Mouse (Mus musculus): ENCODE results near the gene Ubr7. TPM values are rescaled to one million over a fixed set of nuclear protein-coding genes. Genes with fewer than 3 reads are reported as not detected.

Ubr7 gene
- total and polyA plus RNA-seq, 3 experiments, result 46.3 to 80.4 (median 48.8) TPM

DNA sequence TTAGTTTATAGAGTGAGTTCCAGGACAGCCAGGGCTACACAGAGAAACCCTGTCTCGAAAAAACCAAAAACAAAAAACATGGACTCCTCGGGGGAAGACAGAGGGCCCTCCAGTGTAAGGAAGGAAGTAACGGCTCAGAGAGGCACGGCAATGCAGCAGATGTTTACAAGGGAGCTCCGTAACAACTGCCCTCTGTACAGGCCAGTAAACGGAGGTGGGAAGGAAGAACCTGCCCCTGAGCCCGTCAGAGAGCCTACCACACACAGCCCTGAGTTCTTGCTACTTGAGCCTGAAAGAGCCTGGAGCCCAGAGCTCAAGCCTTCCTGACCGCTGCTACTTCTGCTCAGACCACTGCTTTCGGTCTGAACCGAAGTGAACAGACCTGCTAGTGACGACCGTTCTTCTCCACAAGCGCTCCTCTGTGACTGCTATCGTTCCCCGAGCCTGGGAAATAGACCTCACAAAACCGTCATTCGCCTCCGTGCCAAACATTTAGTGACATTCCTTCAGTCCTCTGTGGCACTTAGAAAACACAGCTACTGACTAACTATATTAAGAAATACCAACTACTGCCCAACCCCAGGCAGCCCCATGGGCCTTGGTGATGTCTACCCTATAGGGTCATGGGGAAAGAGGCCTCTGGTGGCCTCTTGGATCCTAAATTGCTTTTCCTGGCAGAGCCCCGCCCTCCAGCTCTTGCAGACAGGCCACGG, 44.5 kb upstream of the Ubr7 start:
- Histone ChIP-seq H3K4me3 (replicated peaks in 1 of 3; ENCODE audit: low read depth in 2 of 3, low read length in 2 of 3, poor library complexity in 1 of 3) (no peak overlapping the region), H3K4me1 (ENCODE audit: control insufficient read depth in 1 of 2, insufficient read depth in 2 of 2) (no peaks in the 10 kb centered on the region), H3K79me2 (replicated peaks; ENCODE audit: control insufficient read depth, extremely low read depth, insufficient read depth, poor library complexity, severe bottlenecking) (no peaks in the 10 kb centered on the region), H3K9ac (ENCODE audit: insufficient read depth, low read depth) (no peak overlapping the region), H3K27ac (ENCODE audit: insufficient read depth, low read depth) (no peak overlapping the region), H3K36me3 (replicated peaks in 1 of 2; ENCODE audit: control insufficient read depth in 1 of 2, insufficient read depth in 1 of 2, low read length in 1 of 2) (no peaks in the 10 kb centered on the region), H3K4me2 (ENCODE audit: insufficient read depth, low read depth, poor library complexity, severe bottlenecking) (no peak overlapping the region), H3K27me3 (replicated peaks) (no peaks in the 10 kb centered on the region), H3K9me3 (replicated peaks; ENCODE audit: low read length) (no peaks in the 10 kb centered on the region)
- in situ Hi-C loops (cut with MboI; ENCODE audit: low pct_ligation_motif_present, low pct_unique_long_range_greater_than_20kb, low sequenced_read_pairs), result no loop called here
- DNase-seq (ENCODE audit: extremely low read depth), result no peak
- TF ChIP-seq ELF1 (IDR thresholded peaks at IDR 0.05; ENCODE audit: low read depth, low read length) (no peak), SIN3A (IDR thresholded peaks at IDR 0.05; ENCODE audit: low read length) (no peak), USF2 (conservative IDR thresholded peaks at IDR 0.05; ENCODE audit: low read depth, low read length) (no peak), BHLHE40 (IDR thresholded peaks at IDR 0.05; ENCODE audit: low read depth, low read length) (no peak), ZKSCAN1 (IDR thresholded peaks at IDR 0.05; ENCODE audit: borderline replicate concordance, low read depth, low read length) (no peak), HCFC1 (IDR thresholded peaks at IDR 0.05; ENCODE audit: low read depth, low read length) (no peak), UBTF (IDR thresholded peaks at IDR 0.05; ENCODE audit: low read depth, low read length) (no peak), POLR2AphosphoS2 (IDR thresholded peaks at IDR 0.05; ENCODE audit: low read depth, low read length) (no peak), IRF4 (IDR thresholded peaks at IDR 0.05; ENCODE audit: low read depth, low read length) (no peak), EP300 (IDR thresholded peaks at IDR 0.05; ENCODE audit: low read length) (no peak), RCOR1 (conservative IDR thresholded peaks at IDR 0.05; ENCODE audit: low read depth, low read length) (no peak), RAD21 (IDR thresholded peaks at IDR 0.05; ENCODE audit: low read depth, low read length) (no peak), ZNF384 (IDR thresholded peaks at IDR 0.05; ENCODE audit: low read depth, low read length) (no peak), POLR2A (IDR thresholded peaks at IDR 0.05; ENCODE audit: low read depth, low read length) (no peak), CHD1 (IDR thresholded peaks at IDR 0.05; ENCODE audit: low read depth, low read length) (no peak)
- dilution Hi-C loops (cut with MboI; ENCODE audit: extremely low pct_ligation_motif_present, extremely low pct_unique_long_range_greater_than_20kb, low sequenced_read_pairs), result no loop called here

DNA sequence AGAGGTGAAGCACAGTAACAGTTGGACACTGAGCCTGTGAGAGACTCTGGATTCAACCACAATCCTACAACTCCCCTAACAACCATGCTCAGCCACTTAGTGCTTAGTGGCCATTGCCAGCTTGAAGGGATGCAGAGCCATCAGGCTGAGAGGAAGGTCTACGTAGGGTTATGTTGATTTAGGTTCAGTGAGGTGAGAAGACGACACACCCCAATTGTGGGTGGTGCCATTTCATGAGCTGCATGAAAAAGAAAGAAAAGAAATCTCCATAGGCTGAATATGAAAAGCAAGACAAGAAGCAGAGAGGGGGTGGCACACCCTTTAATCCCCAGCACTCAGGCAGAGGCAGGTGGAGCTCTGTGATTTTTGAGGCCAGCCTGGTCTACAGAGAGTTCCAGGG, 43.7 kb upstream of the Ubr7 start:
- in situ Hi-C loops (cut with MboI; ENCODE audit: low pct_ligation_motif_present, low pct_unique_long_range_greater_than_20kb, low sequenced_read_pairs) (no loop called here), dilution Hi-C loops (cut with MboI; ENCODE audit: extremely low pct_ligation_motif_present, extremely low pct_unique_long_range_greater_than_20kb, low sequenced_read_pairs) (no loop called here)
- Histone ChIP-seq H3K9ac (ENCODE audit: insufficient read depth, low read depth) (no peak overlapping the region), H3K4me3 (replicated peaks in 1 of 3; ENCODE audit: low read depth in 2 of 3, low read length in 2 of 3, poor library complexity in 1 of 3) (no peak overlapping the region), H3K27me3 (replicated peaks) (no peaks in the 10 kb centered on the region), H3K9me3 (replicated peaks; ENCODE audit: low read length) (no peaks in the 10 kb centered on the region), H3K4me2 (ENCODE audit: insufficient read depth, low read depth, poor library complexity, severe bottlenecking) (no peak overlapping the region), H3K36me3 (replicated peaks in 1 of 2; ENCODE audit: control insufficient read depth in 1 of 2, insufficient read depth in 1 of 2, low read length in 1 of 2) (no peaks in the 10 kb centered on the region), H3K79me2 (replicated peaks; ENCODE audit: control insufficient read depth, extremely low read depth, insufficient read depth, poor library complexity, severe bottlenecking) (no peaks in the 10 kb centered on the region), H3K4me1 (ENCODE audit: control insufficient read depth in 1 of 2, insufficient read depth in 2 of 2) (no peaks in the 10 kb centered on the region), H3K27ac (ENCODE audit: insufficient read depth, low read depth) (no peak overlapping the region)
- TF ChIP-seq JUN (IDR thresholded peaks at IDR 0.05; ENCODE audit: insufficient read depth, low read depth, low read length), result no peak
- TF ChIP-seq MEF2A (IDR thresholded peaks at IDR 0.05; ENCODE audit: borderline replicate concordance, low read depth, low read length), result no peak
- TF ChIP-seq HCFC1 (IDR thresholded peaks at IDR 0.05; ENCODE audit: low read depth, low read length), result no peak
- TF ChIP-seq MAFK (IDR thresholded peaks at IDR 0.05; ENCODE audit: insufficient replicate concordance, low read length), result no peak
- TF ChIP-seq MYC (IDR thresholded peaks at IDR 0.05; ENCODE audit: low read depth, low read length), result no peak
- TF ChIP-seq MAZ (IDR thresholded peaks at IDR 0.05; ENCODE audit: low read depth, low read length), result no peak
- TF ChIP-seq ETS1 (conservative IDR thresholded peaks at IDR 0.05; ENCODE audit: low read depth, low read length), result no peak
- TF ChIP-seq USF1 (IDR thresholded peaks at IDR 0.05; ENCODE audit: low read depth, low read length), result no peak
- no peak for TF ChIP-seq MAX (IDR thresholded peaks at IDR 0.05; ENCODE audit: low read length)
- TF ChIP-seq USF2 (conservative IDR thresholded peaks at IDR 0.05; ENCODE audit: low read depth, low read length), result no peak
- no peak for TF ChIP-seq ZNF384 (IDR thresholded peaks at IDR 0.05; ENCODE audit: low read depth, low read length)
- no peak for TF ChIP-seq GABPA (IDR thresholded peaks at IDR 0.05; ENCODE audit: insufficient replicate concordance, low read depth, low read length)
- TF ChIP-seq NRF1 (IDR thresholded peaks at IDR 0.05; ENCODE audit: low read depth, low read length), result no peak
- no peak for TF ChIP-seq RAD21 (IDR thresholded peaks at IDR 0.05; ENCODE audit: low read depth, low read length)
- no peak for TF ChIP-seq JUND (conservative IDR thresholded peaks at IDR 0.05; ENCODE audit: low read depth, low read length)
- no peak for TF ChIP-seq TBP (conservative IDR thresholded peaks at IDR 0.05; ENCODE audit: low read depth, low read length)
- no peak for DNase-seq (ENCODE audit: extremely low read depth)

Measured in CH12.LX (cell line).